Mouse (Mus musculus): ENCODE results near the gene Gnaz.

The Gnaz gene

GRCm38 (mm10) chr10:75063301-75063965 lies 96.5 kb downstream of the Gnaz start:
- no peak for DNase-seq

DNA sequence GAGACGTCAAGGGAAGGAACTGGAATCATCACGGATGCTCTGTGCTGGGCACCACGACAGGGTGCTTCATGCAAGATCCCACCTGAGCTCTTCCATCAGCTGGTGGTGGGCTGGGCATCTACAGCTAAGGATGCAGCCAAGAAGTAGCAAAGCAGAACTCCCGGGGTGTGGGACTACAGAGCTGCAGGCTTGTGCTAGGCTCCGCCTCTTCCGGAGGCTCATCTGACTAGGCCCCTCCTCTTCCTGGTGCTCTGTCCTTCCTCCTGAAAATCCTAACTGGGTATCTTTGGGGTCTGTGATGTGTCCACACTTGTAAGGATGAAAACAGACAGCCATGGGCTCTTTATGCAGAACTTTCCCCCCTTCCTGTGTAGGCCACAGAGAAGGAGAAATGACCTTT lies 98.7 kb downstream of the Gnaz start:
- no peak for DNase-seq
